Mouse (Mus musculus) C2C12 (cell line): ENCODE measurements around the gene Jak1.
"Not testable (repeated sequence)": the region's sequence is repeated elsewhere in the genome, so short reads cannot be mapped to it uniquely, and the experiment has no call there.

ENCODE experiments used
- CTCF ChIP-seq: IDR thresholded peaks from one replicate; pipeline ENCODE4 v1.5.1; 2011; ENCODE audit not compliant: control insufficient read depth, insufficient read depth, insufficient read length
- FOSL1 ChIP-seq: IDR thresholded peaks from one replicate; pipeline ENCODE4 v1.8.0; 2011; ENCODE audit warnings: mild to moderate bottlenecking, low read length; ENCODE audit not compliant: poor library complexity, insufficient read depth, severe bottlenecking

GRCm38 (mm10) chr4:101268506-101268905, 3.4 kb upstream of the Jak1 start:
- not testable (repeated sequence) for TF ChIP-seq FOSL1, CTCF
